ENCODE assay signal across 9 mouse cellular contexts in the genomic region with DNA sequence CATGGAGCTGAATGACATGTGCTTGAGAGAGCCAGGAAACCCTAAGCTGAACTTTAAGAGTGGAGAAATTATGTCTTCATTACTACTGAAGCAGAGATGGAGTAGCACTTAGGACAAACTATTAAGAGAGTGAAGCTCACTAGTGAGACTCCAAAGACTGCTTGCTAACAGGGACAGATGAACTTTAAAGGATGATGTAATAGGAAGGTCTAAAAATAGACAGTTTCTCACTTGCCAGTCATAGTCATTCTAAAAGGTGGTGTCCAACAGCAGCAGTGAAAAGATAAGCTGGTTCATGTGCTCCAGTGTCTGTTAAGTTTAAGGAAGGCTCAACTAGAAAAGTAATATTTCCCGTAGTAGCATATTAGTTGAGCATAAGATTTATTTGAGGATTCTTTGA. TPM values are rescaled to one million over a fixed set of nuclear protein-coding genes. Genes with fewer than 3 reads are reported as not detected.
DNase-seq lines count a peak whose midpoint lies in the region; ATAC-seq lines count a peak whose summit lies in the region.
"Had no signal": no experiment of that assay in that cellular context is flagged by ENCODE, and none has a peak within 500 bp of the region (broad histone marks: within the 10 kb centered on the region; RNA-seq: fewer than 3 reads in every experiment).

No protein-coding gene starts in this region.

- no peaks in the 10 kb centered on the region for H3K27me3 ChIP-seq in liver, embryonic 16.5 days (ENCODE audit: control insufficient read depth, insufficient read depth, low read depth, low read length)

- H3K4me2 ChIP-seq in liver, embryonic 16.5 days (ENCODE audit: low read depth, low read length) = peak overlapping the region; percentile 75

- H3K4me3 ChIP-seq in liver, embryonic 16.5 days (ENCODE audit: low read depth, low read length) = peak overlapping the region; percentile 51

- H3K27ac ChIP-seq in liver, embryonic 16.5 days (ENCODE audit: low read length) = peak overlapping the region; percentile 99

- DNase-seq in gastrocnemius, adult 18-20 months (ENCODE audit: low spot score) = peak; percentile 33
- DNase-seq in gastrocnemius, adult 8-10 months (ENCODE audit: low spot score in 2 of 2) = no peak
- peak; percentile 21 for DNase-seq in CD4-positive helper T cell, adult 2 months (ENCODE audit: low read depth, low spot score)
- no peak for DNase-seq in urinary bladder, postnatal 4 days (ENCODE audit: low spot score in 2 of 2)
- DNase-seq in right cerebral cortex, postnatal 4 days = no peak
- DNase-seq in lung, postnatal 25 days (ENCODE audit: low spot score) = no peak
- DNase-seq: layer of hippocampus, adult 9-11 months had no signal

- peak overlapping the region; percentile 73 for H3K9ac ChIP-seq in liver, embryonic 16.5 days (ENCODE audit: low read depth, low read length)

- peaks cover 55% of the 10 kb centered on the region for H3K4me1 ChIP-seq in liver, embryonic 16.5 days (ENCODE audit: control insufficient read depth, low read depth, low read length)

- ATAC-seq in erythroid progenitor cell, adult 5-6 weeks (replicated peaks; ENCODE audit: low FRiP score, poor library complexity, severe bottlenecking) = peak; percentile 88
- ATAC-seq in liver, embryonic 16.5 days (ENCODE audit: low read depth) = peak; percentile 88

- no peaks in the 10 kb centered on the region for H3K9me3 ChIP-seq in liver, embryonic 16.5 days (replicated peaks; ENCODE audit: control insufficient read depth, low read length)

- 4% methylated on average over 1 of the region's 1 CpGs for WGBS in liver, embryonic 16.5 days (ENCODE audit: insufficient replicate concordance)

- peaks cover 9% of the 10 kb centered on the region for H3K36me3 ChIP-seq in liver, embryonic 16.5 days (ENCODE audit: control insufficient read depth, insufficient read depth)

RNA-seq across cellular contexts. Expression of a gene that starts 16.3 kb away (rescaled TPM):
- total RNA-seq in gastrocnemius, adult 18-20 months (2021) = 10 to 100 TPM; 72.1 to 94.6 TPM
- 10 to 100 TPM; 64.1 to 79.4 (median 77.9) TPM for total RNA-seq in gastrocnemius, adult 8-10 months (2022)
- 1,006 and 1,368 TPM in 2 replicates for total RNA-seq in erythroid progenitor cell, adult 5-6 weeks (2015; ENCODE audit: low replicate concordance)
- total RNA-seq in erythroid progenitor cell, adult 5-6 weeks (2017; ENCODE audit: low replicate concordance) = 1,167 and 1,289 TPM in 2 replicates
- 43.6 and 49.6 TPM in 2 replicates for polyA plus RNA-seq in liver, embryonic 16.5 days (2015; fragmentation: Nextera tagmentation; extraction: Ambion mirVana)

Comparison
In these comparisons a context has a peak if more than half of its experiments do, and no peak if none do; other contexts are left out.
1. DNase-seq: peak in gastrocnemius, adult 18-20 months (single experiment) and CD4-positive helper T cell, adult 2 months (single experiment); none in gastrocnemius, adult 8-10 months (0 of 2), urinary bladder, postnatal 4 days (0 of 2), right cerebral cortex, postnatal 4 days (single experiment) and lung, postnatal 25 days (single experiment).
2. RNA of a gene that starts 16.3 kb away (total RNA-seq): 1,006 to 1,368 TPM in erythroid progenitor cell, adult 5-6 weeks; 72.1 to 94.6 TPM in gastrocnemius, adult 18-20 months and 64.1 to 79.4 TPM in gastrocnemius, adult 8-10 months; every median in the first group is over 10 times any median in the second.